Mouse (Mus musculus) neural tube, embryonic 14.5 days (tissue): ENCODE results near the gene Inca1. TPM values are rescaled to one million over a fixed set of nuclear protein-coding genes. Genes with fewer than 3 reads are reported as not detected.
A peak's percentile ranks its signal among the peaks of the same experiment; 100 is the strongest.

ENCODE experiments used
- ATAC-seq: fragments of 200-750 bp; cut with Nextera tagmentation; 2 replicates; pipeline ENCODE4 v1.8.0; 2017; ENCODE audit warnings: low read depth, mild to moderate bottlenecking, moderate TSS enrichment, moderate library complexity
- H3K27ac ChIP-seq: fragments of 300-500 bp; sonication (generic); 2 replicates; pipeline ENCODE4 v1.5.1; 2014; ENCODE audit warnings: low read depth, mild to moderate bottlenecking, control low read depth, low read length, moderate library complexity, mixed read lengths
- H3K27me3 ChIP-seq: fragments of 300-500 bp; sonication (generic); 2 replicates; pipeline ENCODE4 v1.6.1; 2014; ENCODE audit warnings: low read length; ENCODE audit not compliant: control insufficient read depth, insufficient read depth
- H3K36me3 ChIP-seq: fragments of 300-500 bp; sonication (generic); 2 replicates; pipeline ENCODE4 v1.6.1; 2014; ENCODE audit warnings: low read length, mixed read lengths; ENCODE audit not compliant: control insufficient read depth, insufficient read depth
- H3K4me1 ChIP-seq: fragments of 300-500 bp; sonication (generic); 2 replicates; pipeline ENCODE4 v1.6.1; 2014; ENCODE audit warnings: low read length; ENCODE audit not compliant: control insufficient read depth, insufficient read depth
- H3K4me2 ChIP-seq: fragments of 300-500 bp; sonication (generic); 2 replicates; pipeline ENCODE4 v1.6.1; 2014; ENCODE audit warnings: mild to moderate bottlenecking, low read depth, low read length, control low read depth
- H3K4me3 ChIP-seq: fragments of 300-500 bp; sonication (generic); 2 replicates; pipeline ENCODE4 v1.5.1; 2014; ENCODE audit warnings: low read depth, low read length, control low read depth, mixed read lengths
- H3K9ac ChIP-seq: fragments of 300-500 bp; sonication (generic); replicated peaks from 2 replicates; pipeline ENCODE4 v1.6.1; 2014; ENCODE audit warnings: low read depth, mild to moderate bottlenecking, control low read depth, low read length, mixed read lengths
- H3K9me3 ChIP-seq: fragments of 300-500 bp; sonication (generic); 2 replicates; pipeline ENCODE4 v1.6.1; 2016; ENCODE audit warnings: low read length; ENCODE audit not compliant: control insufficient read depth
- WGBS: fragments of 180-500 bp; shearing (Covaris S2); extraction: QIAGEN DNeasy Blood & Tissue Kit; methylation state at CpG from one replicate; pipeline ENCODE4 v1.1.7; 2014; 5-methylcytosine and 5-hydroxymethylcytosine counted together
- polyA plus RNA-seq: library from polyadenylated mRNA; unstranded; fragments of >200 nt; fragmentation: Nextera tagmentation; extraction: Ambion mirVana; gene quantifications from 2 replicates; pipeline ENCODE4 v1.2.1, GENCODE M21; 2014

Gene Inca1
- polyA plus RNA-seq, 1 experiment from 2014 or later, result 1.4 TPM

DNA sequence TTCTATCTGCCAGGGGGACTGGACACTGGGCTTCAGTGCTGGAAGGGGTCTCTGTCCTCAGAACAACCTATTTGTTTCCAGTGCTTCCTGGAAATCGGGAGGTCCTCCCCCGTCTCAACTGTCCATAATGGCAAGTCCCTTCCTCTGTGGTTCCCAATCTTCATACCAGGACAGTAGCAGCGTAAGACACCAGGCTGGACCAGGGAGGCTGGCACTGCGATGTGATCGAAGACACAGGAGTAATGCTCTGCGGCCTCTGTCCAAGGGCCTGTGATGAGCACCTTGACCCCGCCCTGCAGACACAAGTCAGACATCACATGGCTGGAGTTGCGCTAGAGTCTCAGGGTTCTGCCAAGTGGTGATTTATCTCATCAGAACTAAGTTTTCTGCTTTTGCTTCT, 20.6 kb downstream of the Inca1 start:
- WGBS, result 97% methylated on average over 8 of the region's 8 CpGs
- Histone ChIP-seq H3K9me3 (no peaks in the 10 kb centered on the region), H3K27ac (no peak overlapping the region), H3K36me3 (peaks cover 43% of the 10 kb centered on the region), H3K27me3 (no peaks in the 10 kb centered on the region), H3K4me3 (no peak overlapping the region), H3K4me2 (no peak overlapping the region), H3K4me1 (peaks cover 5% of the 10 kb centered on the region; the same call in 1 of the 2 replicates), H3K9ac (no peak overlapping the region)
- no peak for ATAC-seq

DNA sequence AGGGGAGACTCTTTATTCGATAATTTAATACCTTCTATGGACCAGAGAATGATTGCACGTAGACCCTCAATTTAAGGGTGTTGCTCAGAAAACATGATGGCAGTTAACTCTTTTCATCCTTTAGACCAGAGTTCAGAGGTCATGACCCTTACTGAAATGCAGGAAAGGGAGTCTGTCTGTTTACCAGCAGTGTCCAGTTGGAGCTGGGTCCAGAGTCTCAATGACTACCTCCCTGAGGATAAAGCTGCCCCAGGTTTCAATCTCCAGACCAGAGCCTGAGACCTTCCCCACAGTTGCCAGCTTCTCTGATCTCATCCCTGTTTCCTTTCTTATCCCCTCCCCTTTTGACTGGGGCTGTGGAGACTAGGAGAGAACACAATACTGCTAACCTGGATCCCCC, 21.4 kb downstream of the Inca1 start:
- no peak overlapping the region for H3K9ac ChIP-seq
- no peaks in the 10 kb centered on the region for H3K9me3 ChIP-seq
- 60% methylated on average over 2 of the region's 2 CpGs for WGBS
- no peak overlapping the region for H3K4me2 ChIP-seq
- ATAC-seq, result no peak
- no peaks in the 10 kb centered on the region for H3K27me3 ChIP-seq
- peaks cover 5% of the 10 kb centered on the region; the same call in 1 of the 2 replicates for H3K4me1 ChIP-seq
- H3K36me3 ChIP-seq, result peaks cover 43% of the 10 kb centered on the region
- no peak overlapping the region for H3K27ac ChIP-seq
- no peak overlapping the region for H3K4me3 ChIP-seq

DNA sequence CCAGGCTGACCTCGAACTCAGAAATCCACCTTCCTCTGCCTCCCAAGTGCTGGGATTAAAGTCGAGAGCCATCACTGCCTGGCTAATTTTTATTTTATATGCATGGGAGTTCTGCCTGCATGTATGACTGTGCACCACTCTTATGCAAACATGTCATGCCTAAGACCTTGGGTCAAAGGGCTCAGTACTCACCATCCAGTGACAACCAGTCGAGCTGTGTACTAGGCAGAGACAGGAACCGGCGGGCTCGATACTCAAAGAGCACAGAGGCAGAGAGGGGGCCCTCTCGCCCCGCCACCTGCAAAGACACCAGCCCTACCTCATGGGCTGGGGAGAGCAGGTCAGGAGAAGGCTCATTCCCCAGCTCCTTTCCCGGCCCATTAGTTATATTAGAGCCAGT, 21.9 kb downstream of the Inca1 start:
- no peak overlapping the region for H3K4me2 ChIP-seq
- peaks cover 5% of the 10 kb centered on the region; the same call in 1 of the 2 replicates for H3K4me1 ChIP-seq
- no peak for ATAC-seq
- H3K36me3 ChIP-seq, result peaks cover 38% of the 10 kb centered on the region
- no peaks in the 10 kb centered on the region for H3K27me3 ChIP-seq
- no peak overlapping the region for H3K27ac ChIP-seq
- 82% methylated on average over 9 of the region's 9 CpGs for WGBS
- H3K9ac ChIP-seq, result no peak overlapping the region
- H3K4me3 ChIP-seq, result no peak overlapping the region
- H3K9me3 ChIP-seq, result no peaks in the 10 kb centered on the region

DNA sequence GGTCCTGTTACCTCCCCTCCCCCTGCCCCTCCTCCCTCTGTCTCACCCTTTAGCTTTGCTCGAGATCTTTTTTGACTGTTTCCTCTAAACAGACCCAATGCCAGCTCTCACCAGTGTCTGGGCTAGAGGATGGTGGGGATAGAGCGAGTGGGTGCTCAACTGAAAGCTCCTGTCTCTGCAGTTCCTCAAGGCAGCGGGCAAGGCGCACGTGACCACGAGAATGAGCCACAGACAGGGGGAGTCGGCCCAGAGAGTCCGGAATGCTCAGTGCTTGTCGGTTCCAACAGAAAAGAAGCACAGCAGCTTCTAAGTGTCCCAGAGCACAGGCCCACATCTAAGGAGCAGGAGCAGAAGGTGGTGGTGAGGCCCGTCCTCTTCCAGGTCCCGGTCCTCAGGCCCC, 25.5 kb downstream of the Inca1 start:
- ATAC-seq, result no peak
- H3K4me1 ChIP-seq, result peaks cover 6% of the 10 kb centered on the region; the same call in 1 of the 2 replicates
- no peak overlapping the region for H3K27ac ChIP-seq
- H3K9ac ChIP-seq, result no peak overlapping the region
- H3K36me3 ChIP-seq, result peaks cover 28% of the 10 kb centered on the region; the same call in 1 of the 2 replicates
- no peak overlapping the region for H3K4me2 ChIP-seq
- H3K9me3 ChIP-seq, result no peaks in the 10 kb centered on the region
- no peak overlapping the region for H3K4me3 ChIP-seq
- WGBS, result 70% methylated on average over 11 of the region's 11 CpGs
- no peaks in the 10 kb centered on the region for H3K27me3 ChIP-seq

DNA sequence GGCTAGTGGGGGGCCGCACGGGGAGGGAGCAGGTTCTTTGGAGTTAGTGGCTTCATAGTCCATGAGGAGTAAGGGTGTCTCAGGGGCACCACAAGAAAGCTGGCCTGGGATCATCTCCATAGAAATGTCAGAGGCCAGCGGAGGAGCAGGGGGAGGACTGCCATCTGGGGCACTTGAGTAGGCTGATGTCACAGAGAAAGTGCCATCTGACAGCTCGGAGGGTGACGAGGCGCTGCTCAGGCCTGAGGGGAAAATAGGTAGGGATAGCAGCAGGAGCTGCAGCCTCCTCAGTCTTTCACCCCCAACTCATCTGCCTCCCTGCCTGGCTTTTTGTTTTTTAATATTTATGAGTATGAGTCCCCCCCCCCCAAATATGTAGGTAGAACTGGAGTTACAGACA, 25.9 kb downstream of the Inca1 start:
- no peak overlapping the region for H3K9ac ChIP-seq
- H3K27ac ChIP-seq, result no peak overlapping the region
- no peak for ATAC-seq
- H3K4me3 ChIP-seq, result no peak overlapping the region
- H3K36me3 ChIP-seq, result peaks cover 23% of the 10 kb centered on the region; the same call in 1 of the 2 replicates
- no peaks in the 10 kb centered on the region for H3K27me3 ChIP-seq
- peaks cover 6% of the 10 kb centered on the region; the same call in 1 of the 2 replicates for H3K4me1 ChIP-seq
- H3K9me3 ChIP-seq, result no peaks in the 10 kb centered on the region
- no peak overlapping the region for H3K4me2 ChIP-seq
- WGBS, result 60% methylated on average over 6 of the region's 6 CpGs

DNA sequence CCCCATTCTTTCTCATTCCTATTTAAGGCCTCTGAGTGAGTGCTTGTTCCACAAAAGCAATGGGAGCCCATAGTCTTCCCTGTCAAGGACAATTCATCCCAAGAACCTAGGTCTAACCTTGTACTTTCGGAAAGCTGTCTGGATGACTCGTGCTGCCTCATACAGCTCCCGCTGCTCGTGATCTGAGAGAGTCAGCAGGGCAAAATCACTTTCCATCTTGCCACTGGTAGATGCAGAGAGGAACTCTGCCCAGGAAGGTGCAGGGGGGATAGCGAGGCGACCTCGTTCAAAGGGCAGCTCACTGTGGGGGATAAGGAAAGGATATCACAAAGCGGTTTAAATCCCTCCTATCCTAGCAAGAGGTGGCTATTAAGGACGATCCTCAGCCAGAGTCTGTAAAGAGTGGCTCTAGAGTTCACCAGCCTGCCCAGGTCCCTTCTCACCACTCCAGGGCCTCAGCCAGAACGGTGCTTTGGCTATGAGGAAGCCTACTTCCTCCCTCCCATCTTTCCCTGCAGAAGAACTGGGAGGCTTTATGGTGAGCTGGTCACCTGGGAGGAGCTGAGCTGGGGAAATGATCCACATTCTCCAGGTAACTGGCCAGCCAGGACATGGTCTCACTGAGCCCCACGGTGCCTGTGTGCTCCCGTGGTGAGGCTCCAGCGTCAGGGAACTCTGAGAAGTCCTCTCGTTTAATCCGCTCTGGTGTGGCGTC, 28.5 kb downstream of the Inca1 start:
- no peak overlapping the region for H3K27ac ChIP-seq

DNA sequence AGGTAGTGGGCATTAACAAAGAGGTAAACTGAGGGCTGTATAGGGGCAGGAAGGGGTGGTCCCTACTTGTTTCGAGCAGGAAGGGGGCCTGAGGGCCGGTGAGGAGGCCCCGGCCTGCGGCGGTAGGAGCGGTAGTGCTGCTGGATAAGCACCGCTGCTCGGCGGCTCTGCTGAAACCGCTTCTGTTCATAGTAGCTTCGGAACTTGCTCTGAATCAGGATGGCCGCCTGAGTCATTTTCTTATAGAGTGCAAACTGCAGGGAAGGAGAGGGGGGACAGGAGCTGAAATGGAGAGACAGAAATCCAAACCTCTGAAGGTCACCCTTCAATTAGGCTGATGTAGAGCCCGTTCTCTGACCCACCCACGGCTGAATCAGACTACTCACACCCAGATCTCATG, 29.5 kb downstream of the Inca1 start:
- WGBS, result 44% methylated on average over 14 of the region's 14 CpGs
- Histone ChIP-seq H3K27me3 (no peaks in the 10 kb centered on the region), H3K9ac (peak overlapping the region; percentile 64), H3K36me3 (peaks cover 24% of the 10 kb centered on the region; the same call in 1 of the 2 replicates), H3K4me2 (peak overlapping the region; percentile 61), H3K4me3 (peak overlapping the region; percentile 64), H3K27ac (peak overlapping the region; percentile 93), H3K9me3 (no peaks in the 10 kb centered on the region), H3K4me1 (peaks cover 14% of the 10 kb centered on the region)
- no peak for ATAC-seq

More for the DNA sequence above, 28.5 kb downstream of the Inca1 start:
- ATAC-seq, result no peak
- Histone ChIP-seq H3K27me3 (no peaks in the 10 kb centered on the region), H3K4me3 (no peak overlapping the region), H3K4me1 (peaks cover 14% of the 10 kb centered on the region), H3K9me3 (no peaks in the 10 kb centered on the region), H3K4me2 (no peak overlapping the region), H3K9ac (no peak overlapping the region), H3K36me3 (peaks cover 23% of the 10 kb centered on the region; the same call in 1 of the 2 replicates)
- WGBS, result 84% methylated on average over 16 of the region's 16 CpGs

DNA sequence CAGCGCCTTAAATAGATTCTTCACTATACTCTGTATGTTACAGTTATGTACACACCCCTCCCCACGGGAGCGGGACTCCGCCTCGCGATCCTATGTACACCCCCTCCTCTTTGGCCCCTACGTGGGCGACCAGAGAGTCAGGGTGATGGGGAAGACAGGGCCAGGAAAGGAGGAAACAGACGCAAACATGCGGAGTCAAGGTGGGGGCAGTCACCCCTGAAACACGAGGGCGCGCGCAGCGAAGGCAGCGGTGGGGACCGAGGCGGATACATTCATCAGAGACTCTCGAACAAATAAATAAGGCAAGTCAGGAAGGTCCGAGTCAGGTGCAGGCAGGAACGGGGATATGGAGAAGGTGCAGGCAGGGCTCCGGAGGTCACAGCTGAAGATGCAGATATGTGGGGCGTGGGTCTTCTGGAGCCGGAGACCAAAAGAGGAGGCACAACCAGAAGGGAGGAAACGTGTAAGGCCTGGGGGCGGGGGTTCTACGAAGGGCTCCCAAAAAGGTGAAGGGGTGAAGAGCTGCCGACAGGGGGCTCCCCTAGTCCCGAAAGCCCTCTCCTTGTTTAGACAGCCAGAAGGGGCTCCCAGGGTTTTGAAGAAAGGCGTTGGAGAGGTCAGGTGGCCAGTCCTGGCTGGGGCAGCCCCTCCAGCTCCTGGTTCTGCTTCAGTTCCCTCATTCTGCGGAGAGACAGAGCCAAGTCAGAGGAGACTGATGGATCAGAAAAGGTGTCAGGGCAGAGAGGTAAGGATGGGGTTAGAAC, 30.2 kb downstream of the Inca1 start:
- Histone ChIP-seq H3K27ac (peak overlapping the region; percentile 93), H3K4me3 (peak overlapping the region; percentile 64), H3K36me3 (peaks cover 26% of the 10 kb centered on the region), H3K27me3 (no peaks in the 10 kb centered on the region), H3K4me2 (peak overlapping the region; percentile 61), H3K9ac (peak overlapping the region; percentile 64), H3K4me1 (peaks cover 14% of the 10 kb centered on the region), H3K9me3 (no peaks in the 10 kb centered on the region)
- under 1% methylated on average over 31 of the region's 31 CpGs for WGBS
- peak; percentile 39 for ATAC-seq
